Mouse (Mus musculus) ES-Bruce4 (cell line): ENCODE results near the gene Dst. TPM values are rescaled to one million over a fixed set of nuclear protein-coding genes. Genes with fewer than 3 reads are reported as not detected.

Experiments used
- H3K27ac ChIP-seq: 2 replicates; pipeline ENCODE4 v1.5.1; 2012; ENCODE audit warnings: low read length, inconsistent platforms; ENCODE audit not compliant: insufficient read depth
- H3K27me3 ChIP-seq: 2 replicates; pipeline ENCODE4 v1.6.1; 2012; ENCODE audit warnings: mild to moderate bottlenecking, low read length, inconsistent platforms; ENCODE audit not compliant: control insufficient read depth, poor library complexity, insufficient read depth, severe bottlenecking
- H3K36me3 ChIP-seq: 2 replicates; pipeline ENCODE4 v1.6.1; 2012; ENCODE audit warnings: inconsistent platforms, mild to moderate bottlenecking, low read length, moderate library complexity; ENCODE audit not compliant: control insufficient read depth, poor library complexity, insufficient read depth, severe bottlenecking
- H3K4me1 ChIP-seq: one replicate; pipeline ENCODE4 v1.8.1; 2011; ENCODE audit warnings: low read length; ENCODE audit not compliant: control insufficient read depth, insufficient read depth
- H3K4me3 ChIP-seq: 2 replicates; pipeline ENCODE4 v1.5.1; 2011; ENCODE audit warnings: low read depth, mild to moderate bottlenecking, low read length
- H3K9ac ChIP-seq: 2 replicates; pipeline ENCODE4 v1.6.1; 2012; ENCODE audit warnings: low read depth, mild to moderate bottlenecking, inconsistent platforms; ENCODE audit not compliant: poor library complexity, severe bottlenecking
- H3K9me3 ChIP-seq: replicated peaks from 2 replicates; pipeline ENCODE4 v1.6.1; 2012; ENCODE audit warnings: mild to moderate bottlenecking, low read length, inconsistent platforms; ENCODE audit not compliant: control insufficient read depth, poor library complexity, insufficient read depth, severe bottlenecking
- CTCF ChIP-seq: IDR thresholded peaks from one replicate; pipeline ENCODE4 v1.8.1; 2011; ENCODE audit warnings: low read depth, low read length
- EP300 ChIP-seq: IDR thresholded peaks from 2 replicates; pipeline ENCODE4 v1.6.1; 2011; ENCODE audit warnings: low read depth, low read length; ENCODE audit not compliant: insufficient read depth
- POLR2A ChIP-seq: IDR thresholded peaks from one replicate; pipeline ENCODE4 v1.8.1; 2011; ENCODE audit warnings: low read length; ENCODE audit not compliant: insufficient read depth
- polyA plus RNA-seq: library from polyadenylated mRNA; stranded (reverse); fragments of >200 nt; gene quantifications from 2 replicates; pipeline ENCODE4 v1.2.4, GENCODE M21; 2011; ENCODE audit warnings: low read depth; ENCODE audit not compliant: missing spikeins, insufficient read depth, insufficient read length

Dst gene
- polyA plus RNA-seq, 1 experiment, result 296 TPM

GRCm38 (mm10) chr1:33948511-33948910 lies 40.5 kb downstream of the Dst start:
- Histone ChIP-seq H3K4me3 (no peak overlapping the region), H3K36me3 (no peaks in the 10 kb centered on the region), H3K27ac (no peak overlapping the region), H3K4me1 (peaks cover 4% of the 10 kb centered on the region), H3K9ac (no peak overlapping the region), H3K27me3 (no peaks in the 10 kb centered on the region), H3K9me3 (no peaks in the 10 kb centered on the region)
- TF ChIP-seq POLR2A (no peak), CTCF (no peak), EP300 (no peak)

- Histone ChIP-seq H3K4me3 (no peak overlapping the region), H3K9ac (no peak overlapping the region), H3K27me3 (no peaks in the 10 kb centered on the region), H3K27ac (no peak overlapping the region), H3K9me3 (no peaks in the 10 kb centered on the region), H3K4me1 (no peaks in the 10 kb centered on the region), H3K36me3 (no peaks in the 10 kb centered on the region)
- TF ChIP-seq POLR2A (no peak), CTCF (no peak), EP300 (no peak)
These were observed 47.6 kb downstream of the Dst start for GRCm38 (mm10) chr1:33955626-33956025.

- no peaks in the 10 kb centered on the region for H3K27me3 ChIP-seq
- H3K4me1 ChIP-seq, result peaks cover 1% of the 10 kb centered on the region
- no peak overlapping the region for H3K9ac ChIP-seq
- H3K36me3 ChIP-seq, result no peaks in the 10 kb centered on the region
- no peaks in the 10 kb centered on the region for H3K9me3 ChIP-seq
- H3K4me3 ChIP-seq, result no peak overlapping the region
- TF ChIP-seq POLR2A (no peak), EP300 (no peak), CTCF (no peak)
- no peak overlapping the region for H3K27ac ChIP-seq
These were observed 52.4 kb downstream of the Dst start for GRCm38 (mm10) chr1:33960439-33960838.

- Histone ChIP-seq H3K27ac (peak overlapping the region; percentile 58), H3K27me3 (no peaks in the 10 kb centered on the region), H3K9ac (no peak overlapping the region), H3K9me3 (no peaks in the 10 kb centered on the region), H3K36me3 (no peaks in the 10 kb centered on the region), H3K4me1 (peaks cover 3% of the 10 kb centered on the region), H3K4me3 (no peak overlapping the region)
- TF ChIP-seq EP300 (no peak), POLR2A (no peak), CTCF (no peak)
These were observed 56.6 kb downstream of the Dst start for GRCm38 (mm10) chr1:33964643-33965042.

GRCm38 (mm10) chr1:33965824-33966223 lies 57.8 kb downstream of the Dst start:
- TF ChIP-seq EP300 (no peak), CTCF (no peak)
- H3K9me3 ChIP-seq, result no peaks in the 10 kb centered on the region
- H3K9ac ChIP-seq, result no peak overlapping the region
- no peak overlapping the region for H3K27ac ChIP-seq
- H3K36me3 ChIP-seq, result no peaks in the 10 kb centered on the region
- H3K4me1 ChIP-seq, result peaks cover 3% of the 10 kb centered on the region
- no peak overlapping the region for H3K4me3 ChIP-seq
- no peaks in the 10 kb centered on the region for H3K27me3 ChIP-seq

- H3K4me3 ChIP-seq, result no peak overlapping the region
- H3K9ac ChIP-seq, result no peak overlapping the region
- H3K9me3 ChIP-seq, result no peaks in the 10 kb centered on the region
- no peaks in the 10 kb centered on the region for H3K27me3 ChIP-seq
- H3K4me1 ChIP-seq, result peaks cover 3% of the 10 kb centered on the region
- TF ChIP-seq EP300 (no peak), POLR2A (no peak), CTCF (peak; percentile 5)
- no peak overlapping the region for H3K27ac ChIP-seq
- no peaks in the 10 kb centered on the region for H3K36me3 ChIP-seq
These were observed 58.3 kb downstream of the Dst start for GRCm38 (mm10) chr1:33966328-33966727.
